In genomic region chr3:96414951-96415327, GRCm38 (mm10) we compare ENCODE assay signal across 9 mouse cellular contexts. TPM values are rescaled to one million over a fixed set of nuclear protein-coding genes. Genes with fewer than 3 reads are reported as not detected.
DNase-seq lines count a peak whose midpoint lies in the region; ATAC-seq and TF ChIP-seq lines count a peak whose summit lies in the region.
"Had no signal": no experiment of that assay in that cellular context is flagged by ENCODE, and none has a peak within 500 bp of the region (broad histone marks: within the 10 kb centered on the region; RNA-seq: fewer than 3 reads in every experiment).

No protein-coding gene starts in this region.

- peak overlapping the region; percentile 60; the same call in 1 of the 2 replicates for H3K4me3 ChIP-seq in kidney, embryonic 14.5 days (ENCODE audit: low read length)
- H3K4me3 ChIP-seq in embryonic facial prominence, embryonic 12.5 days = peak overlapping the region; percentile 69
- peak overlapping the region; percentile 77 for H3K4me3 ChIP-seq in intestine, embryonic 16.5 days (ENCODE audit: low read length)
- H3K4me3 ChIP-seq in midbrain, postnatal 0 days (ENCODE audit: low read depth, low read length) = peak overlapping the region; percentile 68

- H3K9ac ChIP-seq in kidney, embryonic 14.5 days (ENCODE audit: low read depth, low read length) = no peak overlapping the region
- 0 out of 2 replicates have a peak overlapping the region, but pooled peaks have one; percentile 93 for H3K9ac ChIP-seq in embryonic facial prominence, embryonic 12.5 days
- H3K9ac ChIP-seq in intestine, embryonic 16.5 days (ENCODE audit: low read depth, low read length) = 0 out of 2 replicates have a peak overlapping the region, but pooled peaks have one; percentile 95
- H3K9ac ChIP-seq in midbrain, postnatal 0 days (replicated peaks; ENCODE audit: low read length, poor library complexity, severe bottlenecking) = no peak overlapping the region

- no peak overlapping the region for H3K27ac ChIP-seq in kidney, embryonic 14.5 days (ENCODE audit: low read depth, low read length)
- H3K27ac ChIP-seq in embryonic facial prominence, embryonic 12.5 days = 0 out of 2 replicates have a peak overlapping the region, but pooled peaks have one; percentile 93
- H3K27ac ChIP-seq in intestine, embryonic 16.5 days (ENCODE audit: low read length) = no peak overlapping the region
- H3K27ac ChIP-seq in midbrain, postnatal 0 days (ENCODE audit: low read depth, low read length) = no peak overlapping the region

- H3K36me3 ChIP-seq in kidney, embryonic 14.5 days (ENCODE audit: control insufficient read depth, insufficient read depth, low read length) = no peaks in the 10 kb centered on the region
- H3K36me3 ChIP-seq in embryonic facial prominence, embryonic 12.5 days = 0 out of 2 replicates have a peak, but pooled peaks cover 3% of the 10 kb centered on the region
- H3K36me3 ChIP-seq in intestine, embryonic 16.5 days (ENCODE audit: control insufficient read depth, insufficient read depth, low read length) = no peaks in the 10 kb centered on the region
- no peaks in the 10 kb centered on the region for H3K36me3 ChIP-seq in midbrain, postnatal 0 days (ENCODE audit: insufficient read depth, low read length)

- H3K9me3 ChIP-seq in kidney, embryonic 14.5 days (ENCODE audit: control insufficient read depth, low read length) = no peaks in the 10 kb centered on the region
- H3K9me3 ChIP-seq in embryonic facial prominence, embryonic 12.5 days = no peaks in the 10 kb centered on the region
- H3K9me3 ChIP-seq in intestine, embryonic 16.5 days (ENCODE audit: control insufficient read depth, low read length) = no peaks in the 10 kb centered on the region
- H3K9me3 ChIP-seq in midbrain, postnatal 0 days (ENCODE audit: low read length) = no peaks in the 10 kb centered on the region

- H3K27me3 ChIP-seq in kidney, embryonic 14.5 days (ENCODE audit: control insufficient read depth, insufficient read depth, low read length) = peaks cover 14% of the 10 kb centered on the region; the same call in 1 of the 2 replicates
- H3K27me3 ChIP-seq in embryonic facial prominence, embryonic 12.5 days = peaks cover 12% of the 10 kb centered on the region
- peaks cover 13% of the 10 kb centered on the region for H3K27me3 ChIP-seq in intestine, embryonic 16.5 days (replicated peaks; ENCODE audit: control insufficient read depth, insufficient read depth, low read length)
- peaks cover 16% of the 10 kb centered on the region for H3K27me3 ChIP-seq in midbrain, postnatal 0 days (ENCODE audit: insufficient read depth, low read length)

- peak overlapping the region; percentile 73 for H3K4me2 ChIP-seq in kidney, embryonic 14.5 days (replicated peaks; ENCODE audit: low read depth, low read length)
- H3K4me2 ChIP-seq in embryonic facial prominence, embryonic 12.5 days (replicated peaks) = peak overlapping the region; percentile 79
- peak overlapping the region; percentile 91 for H3K4me2 ChIP-seq in intestine, embryonic 16.5 days (ENCODE audit: low read depth, low read length)
- peak overlapping the region; percentile 84 for H3K4me2 ChIP-seq in midbrain, postnatal 0 days (ENCODE audit: low read depth, low read length, poor library complexity, severe bottlenecking)

- no peak for TF ChIP-seq CTCF in midbrain, postnatal 0 days (IDR thresholded peaks at IDR 0.05)

- H3K4me1 ChIP-seq in kidney, embryonic 14.5 days (ENCODE audit: control insufficient read depth, insufficient read depth, low read length) = no peaks in the 10 kb centered on the region
- H3K4me1 ChIP-seq in embryonic facial prominence, embryonic 12.5 days = no peaks in the 10 kb centered on the region
- H3K4me1 ChIP-seq in intestine, embryonic 16.5 days (ENCODE audit: control insufficient read depth, insufficient read depth, low read length) = no peaks in the 10 kb centered on the region
- H3K4me1 ChIP-seq in midbrain, postnatal 0 days (ENCODE audit: insufficient read depth, low read length) = no peaks in the 10 kb centered on the region

- no peak for ATAC-seq in kidney, embryonic 14.5 days (ENCODE audit: low FRiP score, low TSS enrichment)
- no peak for ATAC-seq in embryonic facial prominence, embryonic 12.5 days (ENCODE audit: insufficient number of reproducible peaks, insufficient read depth, low FRiP score, low TSS enrichment)
- ATAC-seq in intestine, embryonic 16.5 days = no peak
- no peak for ATAC-seq in midbrain, postnatal 0 days (ENCODE audit: low FRiP score)
- no peak for ATAC-seq in frontal cortex, adult (ENCODE audit: low TSS enrichment)

- 40% methylated on average over 7 of the region's 7 CpGs for WGBS in kidney, embryonic 14.5 days
- WGBS in embryonic facial prominence, embryonic 12.5 days = 31% methylated on average over 7 of the region's 7 CpGs
- 43% methylated on average over 7 of the region's 7 CpGs for WGBS in intestine, embryonic 16.5 days
- WGBS in midbrain, postnatal 0 days = 37% methylated on average over 7 of the region's 7 CpGs

- no peak for DNase-seq in kidney, adult 8-10 months
- no peak for DNase-seq in midbrain, postnatal 0 days (ENCODE audit: low spot score)
- no peak for DNase-seq in urinary bladder, postnatal 14 days (ENCODE audit: low spot score)
- no peak for DNase-seq in embryo, embryonic 11 days

RNA-seq across cellular contexts. Expression of gene BC107364, which starts 37.2 kb away (rescaled TPM):
- polyA plus RNA-seq in kidney, embryonic 14.5 days (2014; fragmentation: Nextera tagmentation; extraction: Ambion mirVana) = 0.20 TPM in 1 of 2 replicates, not detected in the other
- polyA plus RNA-seq in embryonic facial prominence, embryonic 12.5 days (2016; fragmentation: Nextera tagmentation; extraction: Ambion mirVana) = 0.26 TPM in 1 of 2 replicates, not detected in the other
- 0.12 and 0.21 TPM in 2 replicates for polyA plus RNA-seq in intestine, embryonic 16.5 days (2015; fragmentation: Nextera tagmentation; extraction: Ambion mirVana)
- not detected in 2 replicates for total RNA-seq in midbrain, postnatal 0 days (2014; rRNA removed)
- polyA plus RNA-seq in midbrain, postnatal 0 days (2015; fragmentation: Nextera tagmentation; extraction: Ambion mirVana) = not detected in 2 replicates
- polyA plus RNA-seq: large intestine, adult 2 months had no signal

Comparison
In these comparisons a context has a peak if more than half of its experiments do, and no peak if none do; other contexts are left out.
1. H3K9ac ChIP-seq: peak in embryonic facial prominence, embryonic 12.5 days (single experiment) and intestine, embryonic 16.5 days (single experiment); none in kidney, embryonic 14.5 days (single experiment) and midbrain, postnatal 0 days (single experiment).
2. Peak in every context shown above with its lines, with median percentiles within 50 percentile points of each other: H3K4me2 ChIP-seq and H3K4me3 ChIP-seq.